Mouse (Mus musculus): ENCODE measurements around the gene Vamp1. TPM values are rescaled to one million over a fixed set of nuclear protein-coding genes. Genes with fewer than 3 reads are reported as not detected.
A peak's percentile ranks its signal among the peaks of the same experiment; 100 is the strongest.

The Vamp1 gene
- total RNA-seq, 2 experiments from 2014 or later: 49.3 to 62.7 TPM

DNA sequence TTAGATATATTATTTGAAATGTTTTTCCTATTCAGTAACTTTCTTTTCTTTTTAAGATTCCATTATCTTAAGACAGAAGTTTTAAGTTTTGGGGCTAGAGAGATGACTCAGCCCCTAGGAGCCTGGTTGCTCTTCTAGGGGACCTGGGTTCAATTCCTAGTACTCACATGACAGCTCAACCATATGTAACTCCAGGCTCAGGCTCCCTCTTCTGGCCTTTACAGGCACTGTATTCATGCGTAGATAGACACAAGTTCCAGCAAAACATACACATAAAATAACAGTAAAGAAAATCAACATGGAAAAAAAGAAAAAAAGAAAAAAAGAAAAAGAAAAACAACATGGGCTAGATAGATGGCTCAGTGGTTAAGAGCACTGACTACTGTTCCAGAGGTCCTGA lies 4.9 kb upstream of the Vamp1 start:
- no peak for DNase-seq (ENCODE audit: low spot score in 2 of 2)

GRCm38 (mm10) chr6:125212621-125213020 lies 2.7 kb upstream of the Vamp1 start:
- no peak for DNase-seq (ENCODE audit: low spot score in 2 of 2)

- DNase-seq (ENCODE audit: low spot score in 2 of 2): no peak
These were observed 2.2 kb upstream of the Vamp1 start for GRCm38 (mm10) chr6:125213129-125213528.

DNA sequence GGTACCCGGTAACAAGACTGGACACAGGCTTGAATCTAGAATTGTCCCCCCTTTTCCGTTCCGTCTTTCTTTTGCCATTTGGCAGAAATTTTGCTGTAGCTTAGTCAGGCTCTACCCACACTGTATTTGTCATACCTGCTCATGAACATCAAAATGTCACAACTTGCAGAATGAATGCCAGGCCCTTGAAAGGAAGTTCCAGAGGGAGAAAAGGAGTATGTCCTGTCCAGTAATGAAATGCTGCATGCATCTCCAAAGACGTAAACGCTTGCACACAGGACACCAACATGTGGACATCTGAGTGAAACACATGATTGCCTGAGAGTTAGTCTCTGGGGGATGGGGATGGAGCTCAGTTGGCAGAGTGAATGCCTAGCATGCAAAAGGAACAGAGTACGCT lies 1.6 kb upstream of the Vamp1 start:
- DNase-seq (ENCODE audit: low spot score in 2 of 2): no peak

DNA sequence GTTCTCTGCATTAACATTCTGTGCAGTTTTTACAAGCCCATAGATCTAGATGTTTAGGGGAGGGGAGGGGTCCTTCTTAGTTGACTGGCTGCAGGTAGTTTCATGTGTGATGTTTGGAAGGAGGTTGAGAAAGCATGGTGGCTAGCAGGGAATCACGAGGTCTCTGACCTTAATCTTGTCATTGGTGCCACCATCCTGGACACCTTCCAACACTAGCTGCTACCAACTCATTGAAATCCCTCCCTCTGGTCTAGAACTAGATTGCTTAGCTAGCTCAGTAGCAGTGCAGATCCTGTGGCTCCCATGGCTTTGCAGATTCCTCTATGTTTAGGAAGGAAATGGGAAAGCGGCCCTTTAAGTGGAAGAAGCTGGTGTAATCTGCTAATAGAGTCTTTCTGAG lies 1.5 kb downstream of the Vamp1 start:
- DNase-seq (ENCODE audit: low spot score in 2 of 2): no peak

- DNase-seq (ENCODE audit: low spot score in 2 of 2): peak in 1 of 2 experiments; percentile 63
These were observed 2.5 kb downstream of the Vamp1 start for GRCm38 (mm10) chr6:125217899-125218298.

DNA sequence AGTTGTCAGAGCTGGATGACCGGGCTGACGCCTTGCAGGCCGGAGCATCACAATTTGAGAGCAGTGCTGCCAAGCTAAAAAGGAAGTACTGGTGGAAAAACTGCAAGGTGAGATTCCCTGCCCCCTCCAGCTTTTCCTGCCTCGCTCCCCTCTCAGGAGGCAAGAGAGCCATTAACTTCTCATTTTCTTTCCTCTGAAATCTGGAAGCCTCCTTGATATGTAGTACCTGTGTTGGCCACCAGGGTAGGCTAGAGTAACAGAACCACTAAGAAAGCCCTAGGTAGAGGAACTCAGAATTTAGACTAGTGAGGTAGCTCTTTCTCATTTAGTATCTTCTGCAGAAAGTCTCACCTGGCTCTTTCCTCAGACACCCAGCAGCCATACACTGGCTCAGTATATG lies 3.6 kb downstream of the Vamp1 start:
- peak; percentile 53 to 69 for DNase-seq (ENCODE audit: low spot score in 2 of 2)

DNA sequence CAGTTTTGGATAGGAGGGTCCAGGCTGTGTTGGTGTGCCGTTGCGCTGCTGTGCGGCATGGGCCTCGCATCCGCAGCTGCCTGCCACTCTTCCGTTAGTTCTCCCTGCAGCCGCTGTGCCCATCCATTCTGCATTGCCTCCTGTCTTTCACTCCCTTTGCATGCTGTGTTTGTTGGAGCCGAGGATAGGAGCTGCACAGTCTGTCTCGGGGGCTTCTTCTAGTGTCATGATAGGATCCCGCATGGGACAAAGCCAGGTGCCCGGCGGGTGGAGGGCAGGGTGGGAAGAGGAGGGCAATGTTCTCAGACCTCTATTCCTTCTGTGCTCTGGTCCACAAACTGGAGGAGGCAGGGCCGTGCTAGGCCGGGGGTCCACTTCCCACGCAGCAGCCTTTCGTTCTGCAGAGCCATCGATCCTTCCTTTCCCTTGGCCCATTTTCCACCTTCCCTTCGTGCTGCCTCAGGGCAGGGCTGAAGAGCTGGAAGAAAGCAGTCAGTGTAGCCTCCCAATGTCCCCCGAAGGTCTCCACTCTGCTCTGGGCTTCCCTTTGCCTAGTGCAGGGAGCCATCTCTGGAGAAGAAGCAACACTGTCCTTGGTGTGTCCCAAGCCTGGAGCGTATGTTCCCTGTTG lies 5.9 kb downstream of the Vamp1 start:
- DNase-seq (ENCODE audit: low spot score in 2 of 2): no peak

GRCm38 (mm10) chr6:125222146-125222545 lies 6.8 kb downstream of the Vamp1 start:
- DNase-seq (ENCODE audit: low spot score in 2 of 2): no peak

DNA sequence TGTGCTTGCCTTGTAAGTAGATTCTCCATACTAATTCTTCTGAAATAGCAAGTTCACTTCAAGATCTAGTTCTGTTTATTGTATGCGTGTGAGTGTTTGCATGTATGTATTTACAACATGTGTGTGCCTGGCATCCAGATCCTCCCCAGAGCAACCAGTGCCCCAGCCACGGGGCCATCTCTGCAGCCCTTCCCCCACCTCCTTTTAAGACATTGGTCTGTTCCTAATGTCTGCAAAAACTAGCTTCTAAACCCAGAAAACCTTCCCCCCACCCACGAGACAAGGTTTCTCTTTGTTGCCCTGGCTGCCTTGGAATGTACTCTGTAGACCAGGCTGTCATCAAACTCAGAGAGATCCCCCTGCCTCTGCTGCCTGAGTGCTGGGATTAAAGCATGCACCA lies 7.2 kb downstream of the Vamp1 start:
- no peak for DNase-seq (ENCODE audit: low spot score in 2 of 2)

- no peak for DNase-seq (ENCODE audit: low spot score in 2 of 2)
These were observed 10.3 kb downstream of the Vamp1 start for GRCm38 (mm10) chr6:125225518-125226115.

- no peak for DNase-seq (ENCODE audit: low spot score in 2 of 2)
These were observed 15.2 kb downstream of the Vamp1 start for GRCm38 (mm10) chr6:125230571-125230970.

DNA sequence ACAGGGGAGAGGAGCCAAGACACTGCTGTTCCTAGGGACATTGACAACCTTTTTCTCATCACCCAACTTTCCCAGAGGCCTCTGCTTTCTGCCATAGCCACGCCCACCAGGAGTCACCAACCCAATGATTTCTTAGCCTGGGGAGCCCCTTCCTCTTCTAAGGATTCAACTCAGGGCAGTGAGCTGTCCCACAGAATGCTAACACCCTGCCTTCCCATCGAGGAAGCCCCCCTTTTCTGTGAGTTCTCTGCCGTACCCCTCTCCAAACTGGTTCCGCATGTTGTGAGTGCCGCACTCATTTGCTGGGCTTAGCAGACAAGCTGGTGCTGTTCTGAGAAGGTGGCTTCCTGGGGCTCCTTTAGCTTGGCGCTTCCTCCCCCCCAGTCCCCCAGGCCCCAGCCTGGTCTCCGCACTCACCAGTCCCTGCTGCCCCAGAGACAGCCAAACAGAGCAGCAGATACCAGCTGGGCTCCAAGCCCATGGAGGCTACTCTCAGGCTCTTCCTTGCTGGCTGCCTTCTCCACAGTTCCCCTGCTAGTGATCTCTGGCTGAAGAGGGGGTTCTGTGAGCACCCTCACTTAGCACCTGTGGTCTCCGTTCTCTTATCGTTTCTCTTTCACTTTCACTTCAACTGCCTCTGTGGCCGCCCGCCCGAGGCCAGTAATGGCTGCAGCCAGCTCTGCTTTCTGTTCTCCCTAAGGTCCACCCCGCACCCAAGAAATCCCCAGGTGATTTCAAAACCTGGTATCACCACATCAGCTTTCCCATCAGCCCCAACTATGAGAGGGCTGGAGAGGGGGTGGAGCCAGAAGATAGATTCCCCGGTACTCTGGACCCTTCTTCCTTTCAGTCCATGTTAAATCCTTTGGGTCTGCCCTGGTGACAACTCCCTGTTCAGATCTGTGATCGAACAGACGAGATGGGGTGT lies 16.0 kb downstream of the Vamp1 start, which contains the start of gene Tapbpl:
Gene Tapbpl (minus strand): TSS at position 744 of the 928 bp plus-strand sequence.
- peak; percentile 34 to 53 for DNase-seq (ENCODE audit: low spot score in 2 of 2)

DNA sequence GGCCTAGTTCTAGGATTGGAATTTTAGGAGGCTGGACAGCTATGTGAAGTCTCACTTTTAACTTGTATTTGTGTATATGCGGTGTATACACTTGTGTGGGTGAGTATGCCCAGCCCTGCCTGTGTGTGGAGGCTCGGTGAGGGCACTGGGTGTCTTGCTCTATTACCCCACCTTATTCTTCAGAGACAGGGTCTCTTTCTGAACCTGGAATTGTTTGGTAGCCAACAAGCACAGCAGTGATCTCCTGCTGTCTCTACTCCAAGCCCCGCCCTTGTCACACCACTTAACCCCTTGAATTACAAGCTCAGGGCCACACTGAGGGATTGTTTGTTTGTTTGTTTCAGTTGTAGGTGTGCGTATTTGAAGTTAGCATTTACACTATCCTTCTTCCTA lies 16.7 kb downstream of the Vamp1 start:
- DNase-seq (ENCODE audit: low spot score in 2 of 2): no peak

DNA sequence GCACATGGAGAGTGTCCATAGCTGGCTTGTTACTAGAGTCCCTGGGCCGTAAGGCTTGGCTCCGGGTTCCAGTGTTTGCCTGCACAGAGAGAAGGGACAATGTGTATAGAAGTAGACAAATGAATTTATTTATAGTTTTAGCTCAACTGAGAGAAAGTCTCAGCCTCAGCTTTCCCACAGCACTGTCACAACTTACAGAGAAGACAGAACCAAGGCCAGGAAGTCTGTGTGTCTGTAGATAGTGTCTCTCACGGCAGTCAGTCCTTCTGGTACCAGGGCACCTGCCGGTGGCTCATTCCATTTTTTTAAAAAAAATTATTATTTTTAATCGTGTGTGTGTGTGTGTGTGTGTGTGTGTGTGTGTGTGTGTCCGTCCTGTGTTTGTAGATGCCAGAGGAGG lies 17.2 kb downstream of the Vamp1 start:
- DNase-seq (ENCODE audit: low spot score in 2 of 2): no peak

DNA sequence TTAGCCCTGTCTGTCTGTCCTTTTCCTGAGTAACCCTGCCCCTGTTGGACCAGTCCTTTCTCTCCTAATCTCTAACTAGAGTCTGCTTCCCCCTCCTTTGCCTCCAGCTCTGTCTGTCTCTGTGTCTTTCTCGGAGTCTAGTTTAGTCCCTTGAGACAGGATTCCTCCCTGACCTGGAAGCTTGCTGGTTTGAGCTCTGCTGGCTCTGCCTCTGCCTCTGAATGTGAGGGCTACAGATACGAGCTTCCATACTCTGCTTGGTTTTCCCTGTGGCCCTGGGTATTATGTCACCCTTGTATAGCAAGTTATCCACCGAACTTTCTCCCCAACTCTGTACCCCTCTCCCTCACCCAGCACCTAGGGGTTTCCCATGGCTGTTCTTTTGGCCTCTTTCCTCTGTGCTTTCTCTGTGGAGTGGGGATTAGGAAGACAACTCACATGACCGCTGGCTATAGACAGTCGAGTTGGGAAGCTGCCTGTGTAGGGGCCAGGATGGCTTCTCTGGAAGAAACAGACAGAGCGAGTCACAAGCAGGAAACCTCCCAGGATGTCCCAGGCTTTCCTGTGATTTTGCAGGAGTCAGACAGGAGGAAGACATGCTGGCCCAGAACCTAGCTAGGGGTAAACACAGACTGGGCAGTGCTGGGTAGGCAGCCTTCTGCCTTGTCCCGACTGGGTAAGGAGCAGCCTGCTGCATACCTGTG lies 18.6 kb downstream of the Vamp1 start:
- DNase-seq (ENCODE audit: low spot score in 2 of 2): no peak

DNA sequence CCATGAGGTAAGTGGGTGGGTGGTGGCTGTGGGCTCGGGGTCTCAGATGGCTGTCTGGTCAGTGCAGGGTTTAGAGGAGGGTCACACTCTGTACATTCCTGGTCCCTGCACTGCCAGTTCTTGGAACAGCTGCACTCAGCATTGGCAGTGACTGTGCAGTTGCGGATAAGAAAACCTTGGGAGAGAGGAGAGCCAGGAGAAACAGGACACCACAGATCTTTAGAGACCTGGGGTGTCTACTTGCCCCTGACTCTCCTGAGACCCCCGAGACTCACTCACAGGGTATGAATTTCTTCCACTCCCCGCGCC lies 19.1 kb downstream of the Vamp1 start:
- no peak for DNase-seq (ENCODE audit: low spot score in 2 of 2)

DNA sequence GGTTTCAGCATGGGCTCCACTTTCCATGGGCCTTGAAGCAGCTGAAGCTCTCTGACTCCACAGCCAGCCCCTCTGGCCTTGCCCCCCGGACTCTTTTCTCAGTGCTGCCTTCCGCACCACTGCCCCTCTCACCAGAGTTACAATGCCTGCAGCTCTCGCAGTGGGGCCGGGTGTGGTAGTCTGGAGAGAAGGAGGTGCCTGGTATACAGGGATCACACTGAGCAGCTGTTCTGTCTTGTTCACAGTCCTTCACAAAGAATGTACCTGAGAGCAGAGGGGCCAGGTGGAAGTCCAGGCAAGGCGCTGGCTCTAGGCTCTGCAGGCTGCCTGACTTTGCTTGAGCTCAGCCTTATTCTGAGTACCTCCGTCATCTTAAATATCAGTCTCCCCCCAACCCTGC lies 21.0 kb downstream of the Vamp1 start:
- DNase-seq (ENCODE audit: low spot score in 2 of 2): no peak

GRCm38 (mm10) chr6:125236782-125237181 lies 21.4 kb downstream of the Vamp1 start, which contains the start of gene Cd27:
Cd27 (minus strand) TSS chr6:125237010.
- DNase-seq (ENCODE audit: low spot score in 2 of 2): no peak

DNA sequence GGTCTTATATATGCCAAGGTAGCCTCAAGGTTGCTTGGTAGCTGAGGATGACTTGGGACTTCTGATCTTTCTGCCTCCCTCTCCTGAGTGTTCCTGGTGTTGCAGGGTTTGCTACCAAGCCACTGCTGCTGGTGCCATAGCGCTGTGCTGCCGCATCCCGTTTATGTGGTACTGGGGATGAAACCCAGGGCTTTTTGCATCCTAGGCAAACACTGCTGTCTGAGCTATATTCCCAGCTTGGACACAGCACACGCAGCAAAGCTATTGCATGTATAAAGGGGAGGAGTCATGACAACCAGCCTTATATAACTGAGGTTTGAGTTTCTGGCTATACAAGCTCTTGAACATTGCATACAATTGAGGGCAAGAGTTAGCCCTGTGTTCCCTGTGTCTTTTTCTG lies 22.1 kb downstream of the Vamp1 start:
- DNase-seq (ENCODE audit: low spot score in 2 of 2): no peak

DNA sequence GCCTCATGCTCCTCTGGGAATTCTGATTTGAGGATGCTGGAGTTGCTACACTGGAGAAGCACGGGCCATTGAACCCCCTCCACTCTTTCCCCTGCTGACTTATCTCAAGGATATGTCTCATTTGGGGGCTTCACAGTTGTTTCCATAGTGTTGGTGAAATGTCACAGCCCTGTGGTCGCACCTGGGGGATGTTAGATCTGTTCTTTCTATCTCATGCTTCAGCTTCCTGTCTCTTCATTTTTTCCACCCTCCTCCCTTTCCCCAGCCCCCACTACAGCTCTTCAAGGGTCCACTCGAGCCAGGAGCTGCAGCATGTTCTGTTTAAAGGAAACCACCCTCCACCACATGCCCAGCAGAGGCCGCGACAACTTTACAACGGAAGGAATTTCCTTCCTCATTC lies 23.0 kb downstream of the Vamp1 start:
- no peak for DNase-seq (ENCODE audit: low spot score in 2 of 2)

GRCm38 (mm10) chr6:125239547-125239946 lies 24.2 kb downstream of the Vamp1 start:
- DNase-seq (ENCODE audit: low spot score in 2 of 2): no peak

Measured in layer of hippocampus, postnatal 14 days (tissue).